Mouse (Mus musculus) stomach, postnatal 0 days (tissue): ENCODE data around the gene Marveld1.

ENCODE experiments used
- CTCF ChIP-seq: IDR thresholded peaks from 2 replicates; pipeline ENCODE4 v1.5.1; 2016; ENCODE audit warnings: antibody characterized with exemption, low read depth, mild to moderate bottlenecking, moderate library complexity
- EP300 ChIP-seq: optimal IDR thresholded peaks from 2 replicates; pipeline ENCODE3; 2016; ENCODE audit warnings: antibody characterized with exemption

GRCm38 (mm10) chr19:42099406-42099805 lies 47.8 kb upstream of the Marveld1 start:
- no peak for TF ChIP-seq CTCF
- TF ChIP-seq EP300 = no peak
